Mouse (Mus musculus): ENCODE results near the gene Zic2. TPM values are rescaled to one million over a fixed set of nuclear protein-coding genes. Genes with fewer than 3 reads are reported as not detected.
"Not testable (repeated sequence)": the region's sequence is repeated elsewhere in the genome, so short reads cannot be mapped to it uniquely, and the experiment has no call there.

The Zic2 gene
- polyA plus RNA-seq, 1 experiment from 2014 or later: not detected

- Histone ChIP-seq H3K27ac (replicated peaks in 1 of 2; ENCODE audit: control insufficient read depth in 1 of 2, insufficient read depth in 1 of 2, low read depth in 2 of 2, low read length in 2 of 2) (no peak overlapping the region), H3K27me3 (ENCODE audit: control insufficient read depth, insufficient read depth, low read length) (peaks cover 70% of the 10 kb centered on the region), H3K9ac (ENCODE audit: low read length) (no peak overlapping the region), H3K9me3 (ENCODE audit: control insufficient read depth, low read length) (no peaks in the 10 kb centered on the region), H3K4me2 (ENCODE audit: low read length) (no peak overlapping the region), H3K36me3 (ENCODE audit: control insufficient read depth, insufficient read depth, low read length) (no peaks in the 10 kb centered on the region), H3K4me1 (ENCODE audit: control insufficient read depth in 2 of 2, insufficient read depth in 2 of 2, low read length in 2 of 2) (peaks cover 4 to 15% of the 10 kb centered on the region in 2 experiments; a peak in 3 of 4 replicates), H3K4me3 (ENCODE audit: control insufficient read depth in 1 of 2, insufficient read depth in 1 of 2, low read depth in 1 of 2, low read length in 2 of 2) (no peak overlapping the region)
- no peak for ATAC-seq (ENCODE audit: insufficient number of reproducible peaks, insufficient read depth, low FRiP score, low read depth)
- 75% methylated on average over 10 of the region's 10 CpGs for WGBS
Observed at GRCm38 (mm10) chr14:122454901-122455561, 20.2 kb upstream of the Zic2 start.

- H3K4me2 ChIP-seq (ENCODE audit: low read length): no peak overlapping the region
- H3K9ac ChIP-seq (ENCODE audit: low read length): no peak overlapping the region
- ATAC-seq (ENCODE audit: insufficient number of reproducible peaks, insufficient read depth, low FRiP score, low read depth): no peak
- no peak overlapping the region for H3K27ac ChIP-seq (replicated peaks in 1 of 2; ENCODE audit: control insufficient read depth in 1 of 2, insufficient read depth in 1 of 2, low read depth in 2 of 2, low read length in 2 of 2)
- WGBS: 82% methylated on average over 4 of the region's 4 CpGs
- no peaks in the 10 kb centered on the region for H3K36me3 ChIP-seq (ENCODE audit: control insufficient read depth, insufficient read depth, low read length)
- H3K27me3 ChIP-seq (ENCODE audit: control insufficient read depth, insufficient read depth, low read length): peaks cover 70% of the 10 kb centered on the region
- no peaks in the 10 kb centered on the region for H3K9me3 ChIP-seq (ENCODE audit: control insufficient read depth, low read length)
- no peak overlapping the region for H3K4me3 ChIP-seq (ENCODE audit: control insufficient read depth in 1 of 2, insufficient read depth in 1 of 2, low read depth in 1 of 2, low read length in 2 of 2)
- H3K4me1 ChIP-seq (ENCODE audit: control insufficient read depth in 2 of 2, insufficient read depth in 2 of 2, low read length in 2 of 2): peaks cover 4 to 11% of the 10 kb centered on the region in 2 experiments; a peak in 3 of 4 replicates
Observed at GRCm38 (mm10) chr14:122455562-122455958, 19.7 kb upstream of the Zic2 start.

GRCm38 (mm10) chr14:122459332-122459731 is 15.9 kb upstream of the Zic2 start:
- H3K4me1 ChIP-seq (ENCODE audit: control insufficient read depth in 2 of 2, insufficient read depth in 2 of 2, low read length in 2 of 2); H3K4me3 ChIP-seq (ENCODE audit: control insufficient read depth in 1 of 2, insufficient read depth in 1 of 2, low read depth in 1 of 2, low read length in 2 of 2); H3K9ac ChIP-seq (ENCODE audit: low read length); H3K4me2 ChIP-seq (ENCODE audit: low read length); H3K27ac ChIP-seq (replicated peaks in 1 of 2; ENCODE audit: control insufficient read depth in 1 of 2, insufficient read depth in 1 of 2, low read depth in 2 of 2, low read length in 2 of 2); ATAC-seq (ENCODE audit: insufficient number of reproducible peaks, insufficient read depth, low FRiP score, low read depth); H3K9me3 ChIP-seq (ENCODE audit: control insufficient read depth, low read length); H3K36me3 ChIP-seq (ENCODE audit: control insufficient read depth, insufficient read depth, low read length): not testable (repeated sequence)
- WGBS: 80% methylated on average over 9 of the region's 12 CpGs
- H3K27me3 ChIP-seq (ENCODE audit: control insufficient read depth, insufficient read depth, low read length): peaks cover 65% of the 10 kb centered on the region

GRCm38 (mm10) chr14:122459776-122460175 is 15.5 kb upstream of the Zic2 start:
- peaks cover 66% of the 10 kb centered on the region for H3K27me3 ChIP-seq (ENCODE audit: control insufficient read depth, insufficient read depth, low read length)
- 91% methylated on average over 1 of the region's 1 CpGs for WGBS
- no peak overlapping the region for H3K9ac ChIP-seq (ENCODE audit: low read length)
- H3K27ac ChIP-seq (replicated peaks in 1 of 2; ENCODE audit: control insufficient read depth in 1 of 2, insufficient read depth in 1 of 2, low read depth in 2 of 2, low read length in 2 of 2): no peak overlapping the region
- H3K36me3 ChIP-seq (ENCODE audit: control insufficient read depth, insufficient read depth, low read length): no peaks in the 10 kb centered on the region
- H3K4me1 ChIP-seq (ENCODE audit: control insufficient read depth in 2 of 2, insufficient read depth in 2 of 2, low read length in 2 of 2): peaks cover 0 to 14% of the 10 kb centered on the region in 2 experiments; a peak in 3 of 4 replicates
- no peaks in the 10 kb centered on the region for H3K9me3 ChIP-seq (ENCODE audit: control insufficient read depth, low read length)
- ATAC-seq (ENCODE audit: insufficient number of reproducible peaks, insufficient read depth, low FRiP score, low read depth): no peak
- no peak overlapping the region for H3K4me3 ChIP-seq (ENCODE audit: control insufficient read depth in 1 of 2, insufficient read depth in 1 of 2, low read depth in 1 of 2, low read length in 2 of 2)
- H3K4me2 ChIP-seq (ENCODE audit: low read length): no peak overlapping the region

- H3K4me3 ChIP-seq (ENCODE audit: control insufficient read depth in 1 of 2, insufficient read depth in 1 of 2, low read depth in 1 of 2, low read length in 2 of 2): no peak overlapping the region
- no peak overlapping the region for H3K4me2 ChIP-seq (ENCODE audit: low read length)
- H3K27ac ChIP-seq (replicated peaks in 1 of 2; ENCODE audit: control insufficient read depth in 1 of 2, insufficient read depth in 1 of 2, low read depth in 2 of 2, low read length in 2 of 2): no peak overlapping the region
- peaks cover under 1 to 18% of the 10 kb centered on the region in 2 experiments; a peak in 3 of 4 replicates for H3K4me1 ChIP-seq (ENCODE audit: control insufficient read depth in 2 of 2, insufficient read depth in 2 of 2, low read length in 2 of 2)
- peaks cover 66% of the 10 kb centered on the region for H3K27me3 ChIP-seq (ENCODE audit: control insufficient read depth, insufficient read depth, low read length)
- H3K9ac ChIP-seq (ENCODE audit: low read length): no peak overlapping the region
- no peaks in the 10 kb centered on the region for H3K9me3 ChIP-seq (ENCODE audit: control insufficient read depth, low read length)
- H3K36me3 ChIP-seq (ENCODE audit: control insufficient read depth, insufficient read depth, low read length): no peaks in the 10 kb centered on the region
- ATAC-seq (ENCODE audit: insufficient number of reproducible peaks, insufficient read depth, low FRiP score, low read depth): no peak
- 55% methylated on average over 5 of the region's 5 CpGs for WGBS
Observed at GRCm38 (mm10) chr14:122460226-122460625, 15.0 kb upstream of the Zic2 start.

GRCm38 (mm10) chr14:122461500-122461899 is 13.7 kb upstream of the Zic2 start:
- Histone ChIP-seq H3K9me3 (ENCODE audit: control insufficient read depth, low read length) (no peaks in the 10 kb centered on the region), H3K4me2 (ENCODE audit: low read length) (no peak overlapping the region), H3K9ac (ENCODE audit: low read length) (no peak overlapping the region), H3K4me3 (ENCODE audit: control insufficient read depth in 1 of 2, insufficient read depth in 1 of 2, low read depth in 1 of 2, low read length in 2 of 2) (no peak overlapping the region), H3K4me1 (ENCODE audit: control insufficient read depth in 2 of 2, insufficient read depth in 2 of 2, low read length in 2 of 2) (peaks cover 4 to 22% of the 10 kb centered on the region in 2 experiments; a peak in 3 of 4 replicates), H3K36me3 (ENCODE audit: control insufficient read depth, insufficient read depth, low read length) (no peaks in the 10 kb centered on the region), H3K27me3 (ENCODE audit: control insufficient read depth, insufficient read depth, low read length) (peaks cover 66% of the 10 kb centered on the region), H3K27ac (replicated peaks in 1 of 2; ENCODE audit: control insufficient read depth in 1 of 2, insufficient read depth in 1 of 2, low read depth in 2 of 2, low read length in 2 of 2) (no peak overlapping the region)
- ATAC-seq (ENCODE audit: insufficient number of reproducible peaks, insufficient read depth, low FRiP score, low read depth): no peak
- WGBS: 61% methylated on average over 3 of the region's 3 CpGs

GRCm38 (mm10) chr14:122461966-122462365 is 13.3 kb upstream of the Zic2 start:
- WGBS: 44% methylated on average over 9 of the region's 9 CpGs

GRCm38 (mm10) chr14:122462689-122463079 is 12.6 kb upstream of the Zic2 start:
- Histone ChIP-seq H3K9ac (ENCODE audit: low read length) (no peak overlapping the region), H3K36me3 (ENCODE audit: control insufficient read depth, insufficient read depth, low read length) (no peaks in the 10 kb centered on the region), H3K4me3 (ENCODE audit: control insufficient read depth in 1 of 2, insufficient read depth in 1 of 2, low read depth in 1 of 2, low read length in 2 of 2) (no peak overlapping the region), H3K4me2 (ENCODE audit: low read length) (no peak overlapping the region), H3K9me3 (ENCODE audit: control insufficient read depth, low read length) (no peaks in the 10 kb centered on the region), H3K27ac (replicated peaks in 1 of 2; ENCODE audit: control insufficient read depth in 1 of 2, insufficient read depth in 1 of 2, low read depth in 2 of 2, low read length in 2 of 2) (no peak overlapping the region), H3K4me1 (ENCODE audit: control insufficient read depth in 2 of 2, insufficient read depth in 2 of 2, low read length in 2 of 2) (peaks cover 4 to 22% of the 10 kb centered on the region in 2 experiments; a peak in 3 of 4 replicates), H3K27me3 (ENCODE audit: control insufficient read depth, insufficient read depth, low read length) (peaks cover 77% of the 10 kb centered on the region)
- ATAC-seq (ENCODE audit: insufficient number of reproducible peaks, insufficient read depth, low FRiP score, low read depth): no peak
- 22% methylated on average over 17 of the region's 17 CpGs for WGBS

More at GRCm38 (mm10) chr14:122461966-122462365, 13.3 kb upstream of the Zic2 start:
- no peak overlapping the region for H3K9ac ChIP-seq (ENCODE audit: low read length)
- peaks cover 4 to 22% of the 10 kb centered on the region in 2 experiments; a peak in 3 of 4 replicates for H3K4me1 ChIP-seq (ENCODE audit: control insufficient read depth in 2 of 2, insufficient read depth in 2 of 2, low read length in 2 of 2)
- no peak overlapping the region for H3K4me3 ChIP-seq (ENCODE audit: control insufficient read depth in 1 of 2, insufficient read depth in 1 of 2, low read depth in 1 of 2, low read length in 2 of 2)
- H3K4me2 ChIP-seq (ENCODE audit: low read length): no peak overlapping the region
- no peaks in the 10 kb centered on the region for H3K9me3 ChIP-seq (ENCODE audit: control insufficient read depth, low read length)
- no peak for ATAC-seq (ENCODE audit: insufficient number of reproducible peaks, insufficient read depth, low FRiP score, low read depth)
- H3K27me3 ChIP-seq (ENCODE audit: control insufficient read depth, insufficient read depth, low read length): peaks cover 70% of the 10 kb centered on the region
- H3K36me3 ChIP-seq (ENCODE audit: control insufficient read depth, insufficient read depth, low read length): no peaks in the 10 kb centered on the region
- no peak overlapping the region for H3K27ac ChIP-seq (replicated peaks in 1 of 2; ENCODE audit: control insufficient read depth in 1 of 2, insufficient read depth in 1 of 2, low read depth in 2 of 2, low read length in 2 of 2)

All from heart, embryonic 14.5 days (tissue).